Mouse (Mus musculus): Measurements from ENCODE around the gene Bmp7. TPM values are rescaled to one million over a fixed set of nuclear protein-coding genes. Genes with fewer than 3 reads are reported as not detected.

Gene Bmp7
- polyA plus RNA-seq, 1 experiment = 1.6 TPM

DNA sequence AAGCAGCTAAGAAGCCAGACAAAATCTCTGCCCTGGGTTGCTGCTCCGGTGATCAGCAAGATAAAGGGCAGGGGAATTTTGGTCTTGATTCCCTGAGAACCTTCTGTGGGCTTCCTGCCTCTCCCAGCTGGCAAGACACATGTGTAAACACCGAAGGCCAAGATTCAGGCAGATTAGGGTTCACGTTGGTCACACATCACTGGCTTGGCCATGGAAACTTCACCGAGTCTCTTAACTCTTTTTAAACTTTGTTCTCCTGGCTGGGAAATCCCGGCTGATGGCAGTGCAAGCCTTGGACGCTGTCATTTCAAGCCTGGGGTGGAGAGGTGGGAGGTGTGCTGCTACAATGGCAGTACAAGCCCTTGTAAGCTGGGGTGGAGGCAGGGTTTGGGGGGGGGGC, 21.1 kb upstream of the Bmp7 start:
- Histone ChIP-seq H3K4me3 (ENCODE audit: extremely low read depth, insufficient read depth, insufficient read length) (no peak overlapping the region), H3K27ac (ENCODE audit: insufficient read depth, low read length) (no peak overlapping the region), H3K36me3 (ENCODE audit: control insufficient read depth, insufficient read depth, low read length) (no peaks in the 10 kb centered on the region), H3K4me1 (ENCODE audit: control insufficient read depth, insufficient read depth, insufficient read length) (no peaks in the 10 kb centered on the region), H3K27me3 (ENCODE audit: control insufficient read depth, insufficient read depth, low read length) (no peaks in the 10 kb centered on the region)
- 84% methylated on average over 6 of the region's 6 CpGs for WGBS
- TF ChIP-seq POLR2A (IDR thresholded peaks at IDR 0.05; ENCODE audit: low read depth, low read length) (no peak), CTCF (IDR thresholded peaks at IDR 0.05; ENCODE audit: extremely low read depth, insufficient read depth, insufficient read length, insufficient replicate concordance) (no peak)
- no peak for DNase-seq (ENCODE audit: low read depth in 1 of 2, low spot score in 2 of 2)

- Histone ChIP-seq H3K27me3 (ENCODE audit: control insufficient read depth, insufficient read depth, low read length) (no peaks in the 10 kb centered on the region), H3K36me3 (ENCODE audit: control insufficient read depth, insufficient read depth, low read length) (no peaks in the 10 kb centered on the region), H3K4me3 (ENCODE audit: extremely low read depth, insufficient read depth, insufficient read length) (no peak overlapping the region), H3K27ac (ENCODE audit: insufficient read depth, low read length) (no peak overlapping the region), H3K4me1 (ENCODE audit: control insufficient read depth, insufficient read depth, insufficient read length) (no peaks in the 10 kb centered on the region)
- DNase-seq (ENCODE audit: low read depth in 1 of 2, low spot score in 2 of 2) = no peak
- WGBS = 81% methylated on average over 3 of the region's 3 CpGs
- TF ChIP-seq CTCF (IDR thresholded peaks at IDR 0.05; ENCODE audit: extremely low read depth, insufficient read depth, insufficient read length, insufficient replicate concordance) (no peak), POLR2A (IDR thresholded peaks at IDR 0.05; ENCODE audit: low read depth, low read length) (no peak)
Measured at GRCm38 (mm10) chr2:172960350-172960749, 20.2 kb upstream of the Bmp7 start.

- 78% methylated on average over 13 of the region's 13 CpGs for WGBS
- Histone ChIP-seq H3K4me1 (ENCODE audit: control insufficient read depth, insufficient read depth, insufficient read length) (no peaks in the 10 kb centered on the region), H3K27ac (ENCODE audit: insufficient read depth, low read length) (no peak overlapping the region), H3K27me3 (ENCODE audit: control insufficient read depth, insufficient read depth, low read length) (no peaks in the 10 kb centered on the region), H3K4me3 (ENCODE audit: extremely low read depth, insufficient read depth, insufficient read length) (no peak overlapping the region), H3K36me3 (ENCODE audit: control insufficient read depth, insufficient read depth, low read length) (no peaks in the 10 kb centered on the region)
- TF ChIP-seq CTCF (IDR thresholded peaks at IDR 0.05; ENCODE audit: extremely low read depth, insufficient read depth, insufficient read length, insufficient replicate concordance) = no peak
- no peak for TF ChIP-seq POLR2A (IDR thresholded peaks at IDR 0.05; ENCODE audit: low read depth, low read length)
- DNase-seq (ENCODE audit: low read depth in 1 of 2, low spot score in 2 of 2) = no peak
Measured at GRCm38 (mm10) chr2:172959006-172959768, 19.1 kb upstream of the Bmp7 start.

- no peaks in the 10 kb centered on the region for H3K36me3 ChIP-seq (ENCODE audit: control insufficient read depth, insufficient read depth, low read length)
- H3K4me3 ChIP-seq (ENCODE audit: extremely low read depth, insufficient read depth, insufficient read length) = no peak overlapping the region
- DNase-seq (ENCODE audit: low read depth in 1 of 2, low spot score in 2 of 2) = no peak
- no peak overlapping the region for H3K27ac ChIP-seq (ENCODE audit: insufficient read depth, low read length)
- no peak for TF ChIP-seq CTCF (IDR thresholded peaks at IDR 0.05; ENCODE audit: extremely low read depth, insufficient read depth, insufficient read length, insufficient replicate concordance)
- no peak for TF ChIP-seq POLR2A (IDR thresholded peaks at IDR 0.05; ENCODE audit: low read depth, low read length)
- WGBS = 49% methylated on average over 5 of the region's 5 CpGs
- H3K27me3 ChIP-seq (ENCODE audit: control insufficient read depth, insufficient read depth, low read length) = no peaks in the 10 kb centered on the region
- H3K4me1 ChIP-seq (ENCODE audit: control insufficient read depth, insufficient read depth, insufficient read length) = no peaks in the 10 kb centered on the region
Measured at GRCm38 (mm10) chr2:172958579-172958978, 18.5 kb upstream of the Bmp7 start.

DNA sequence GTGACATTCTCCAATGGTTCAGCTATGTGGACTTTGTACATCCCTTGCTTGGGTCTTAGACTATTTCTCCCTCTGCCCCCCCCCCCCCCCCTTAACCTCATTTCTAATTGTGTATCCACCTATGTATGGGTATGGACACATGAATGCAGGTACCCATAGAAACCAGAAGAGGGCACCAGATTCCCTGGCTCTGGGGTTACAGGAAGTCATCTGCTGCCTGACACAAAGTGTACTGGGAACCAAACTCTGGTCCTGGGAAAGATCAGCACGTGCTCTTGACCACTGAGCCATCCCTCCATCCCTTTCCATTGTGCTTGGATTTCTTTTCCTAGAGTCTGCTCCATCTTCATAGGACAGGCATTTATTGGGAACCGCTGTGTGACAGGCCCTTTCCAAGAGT, 11.9 kb upstream of the Bmp7 start:
- Histone ChIP-seq H3K27ac (ENCODE audit: insufficient read depth, low read length) (no peak overlapping the region), H3K4me1 (ENCODE audit: control insufficient read depth, insufficient read depth, insufficient read length) (no peaks in the 10 kb centered on the region), H3K27me3 (ENCODE audit: control insufficient read depth, insufficient read depth, low read length) (no peaks in the 10 kb centered on the region), H3K36me3 (ENCODE audit: control insufficient read depth, insufficient read depth, low read length) (no peaks in the 10 kb centered on the region), H3K4me3 (ENCODE audit: extremely low read depth, insufficient read depth, insufficient read length) (no peak overlapping the region)
- 81% methylated on average over 2 of the region's 2 CpGs for WGBS
- DNase-seq (ENCODE audit: low read depth in 1 of 2, low spot score in 2 of 2) = no peak
- TF ChIP-seq POLR2A (IDR thresholded peaks at IDR 0.05; ENCODE audit: low read depth, low read length) (no peak), CTCF (IDR thresholded peaks at IDR 0.05; ENCODE audit: extremely low read depth, insufficient read depth, insufficient read length, insufficient replicate concordance) (no peak)

GRCm38 (mm10) chr2:172950722-172951121, 10.6 kb upstream of the Bmp7 start:
- WGBS = 81% methylated on average over 11 of the region's 11 CpGs
- Histone ChIP-seq H3K4me1 (ENCODE audit: control insufficient read depth, insufficient read depth, insufficient read length) (no peaks in the 10 kb centered on the region), H3K27me3 (ENCODE audit: control insufficient read depth, insufficient read depth, low read length) (no peaks in the 10 kb centered on the region), H3K27ac (ENCODE audit: insufficient read depth, low read length) (no peak overlapping the region), H3K36me3 (ENCODE audit: control insufficient read depth, insufficient read depth, low read length) (no peaks in the 10 kb centered on the region), H3K4me3 (ENCODE audit: extremely low read depth, insufficient read depth, insufficient read length) (no peak overlapping the region)
- DNase-seq (ENCODE audit: low read depth in 1 of 2, low spot score in 2 of 2) = no peak
- TF ChIP-seq CTCF (IDR thresholded peaks at IDR 0.05; ENCODE audit: extremely low read depth, insufficient read depth, insufficient read length, insufficient replicate concordance) = no peak
- no peak for TF ChIP-seq POLR2A (IDR thresholded peaks at IDR 0.05; ENCODE audit: low read depth, low read length)

GRCm38 (mm10) chr2:172950119-172950676, 10.1 kb upstream of the Bmp7 start:
- H3K27me3 ChIP-seq (ENCODE audit: control insufficient read depth, insufficient read depth, low read length) = no peaks in the 10 kb centered on the region
- TF ChIP-seq POLR2A (IDR thresholded peaks at IDR 0.05; ENCODE audit: low read depth, low read length) (no peak), CTCF (IDR thresholded peaks at IDR 0.05; ENCODE audit: extremely low read depth, insufficient read depth, insufficient read length, insufficient replicate concordance) (no peak)
- H3K4me1 ChIP-seq (ENCODE audit: control insufficient read depth, insufficient read depth, insufficient read length) = no peaks in the 10 kb centered on the region
- H3K36me3 ChIP-seq (ENCODE audit: control insufficient read depth, insufficient read depth, low read length) = no peaks in the 10 kb centered on the region
- no peak overlapping the region for H3K4me3 ChIP-seq (ENCODE audit: extremely low read depth, insufficient read depth, insufficient read length)
- H3K27ac ChIP-seq (ENCODE audit: insufficient read depth, low read length) = no peak overlapping the region
- DNase-seq (ENCODE audit: low read depth in 1 of 2, low spot score in 2 of 2) = no peak
- WGBS = 78% methylated on average over 9 of the region's 9 CpGs
